Mouse (Mus musculus) layer of hippocampus, adult 2 months (tissue): ENCODE data around the gene Flrt1. TPM values are rescaled to one million over a fixed set of nuclear protein-coding genes. Genes with fewer than 3 reads are reported as not detected.
"Not testable (repeated sequence)": the region's sequence is repeated elsewhere in the genome, so short reads cannot be mapped to it uniquely, and the experiment has no call there.

Experiments used
- DNase-seq, 2 experiments: peaks; one replicate each; pipeline ENCODE4 v3.0.0; 2022; ENCODE audit warnings: low spot score in 2 of 2
- H3K27ac ChIP-seq: fragments of 200-600 bp; 2 replicates; pipeline ENCODE4 v1.8.1; 2022
- H3K4me3 ChIP-seq: fragments of 200-600 bp; 2 replicates; pipeline ENCODE4 v1.8.1; 2022; ENCODE audit warnings: mild to moderate bottlenecking
- CTCF ChIP-seq: fragments of 200-600 bp; conservative IDR thresholded peaks from 2 replicates; pipeline ENCODE4 v1.8.1; 2022; ENCODE audit warnings: antibody characterized with exemption, mild to moderate bottlenecking, moderate library complexity
- total RNA-seq, 2 experiments: library from RNA; stranded (reverse); gene quantifications; 2 replicates each; pipeline ENCODE4 v1.2.3; 2021

Flrt1 gene
- total RNA-seq, 2 experiments from 2014 or later, result 17.9 to 19.5 TPM

GRCm38 (mm10) chr19:7054772-7055171 lies 50.8 kb downstream of the Flrt1 start:
- no peak for TF ChIP-seq CTCF
- H3K4me3 ChIP-seq, result no peak overlapping the region
- no peak overlapping the region for H3K27ac ChIP-seq
- no peak for DNase-seq

GRCm38 (mm10) chr19:7053382-7053781 lies 52.1 kb downstream of the Flrt1 start:
- DNase-seq, H3K4me3 ChIP-seq, H3K27ac ChIP-seq: not testable (repeated sequence)

- H3K4me3 ChIP-seq, result no peak overlapping the region
- no peak for DNase-seq
- TF ChIP-seq CTCF, result no peak
- H3K27ac ChIP-seq, result 0 out of 2 replicates have a peak overlapping the region, but pooled peaks have one; percentile 14
Measured at GRCm38 (mm10) chr19:7044706-7045105, 60.8 kb downstream of the Flrt1 start.

GRCm38 (mm10) chr19:7044279-7044678 lies 61.2 kb downstream of the Flrt1 start:
- Histone ChIP-seq H3K4me3 (no peak overlapping the region), H3K27ac (no peak overlapping the region; the same call in 1 of the 2 replicates)
- DNase-seq, result no peak
- TF ChIP-seq CTCF, result no peak

Other genes starting within 250 kb of the Flrt1 start
- 10 to 100 TPM; 14.6 to 15.7 TPM for gene Ccdc88b, start 247.5 kb downstream of the Flrt1 start, total RNA-seq
- gene Trmt112, start 196.0 kb downstream of the Flrt1 start, total RNA-seq, result 10 to 100 TPM; 48.4 to 49.3 TPM
- gene Prdx5, start 195.6 kb downstream of the Flrt1 start, total RNA-seq, result 100 to 1,000 TPM; 361 to 395 TPM
- gene Esrra, start 183.9 kb downstream of the Flrt1 start, total RNA-seq, result 10 to 100 TPM; 56.9 to 63.4 TPM
- gene Catsperz, start 180.3 kb downstream of the Flrt1 start, total RNA-seq, result 10 to 100 TPM; 10.8 to 12.5 TPM
- gene Kcnk4, start 171.2 kb downstream of the Flrt1 start, total RNA-seq, result 10 to 100 TPM; 15.3 to 18.2 TPM
- 10 to 100 TPM; 43.1 to 43.8 TPM for gene Bad, start 163.9 kb downstream of the Flrt1 start, total RNA-seq
- 100 to 1,000 TPM in 1 of 2 experiments, 10 to 100 TPM in 1; 100.0 to 105 TPM for gene Gpr137, start 163.2 kb downstream of the Flrt1 start, total RNA-seq
- 10 to 100 TPM; 68.2 to 71.4 TPM for gene Ppp1r14b, start 130.8 kb downstream of the Flrt1 start, total RNA-seq
- gene Plcb3, start 129.3 kb downstream of the Flrt1 start, total RNA-seq, result 10 to 100 TPM; 14.8 to 17.4 TPM
- gene Fkbp2, start 125.2 kb downstream of the Flrt1 start, total RNA-seq, result 10 to 100 TPM; 81.1 to 83.7 TPM
- 10 to 100 TPM; 85.2 to 88.0 TPM for gene Vegfb, start 118.1 kb downstream of the Flrt1 start, total RNA-seq
- gene Dnajc4, start 113.2 kb downstream of the Flrt1 start, total RNA-seq, result 10 to 100 TPM; 26.1 to 27.6 TPM
- gene Nudt22, start 109.6 kb downstream of the Flrt1 start, total RNA-seq, result 10 to 100 TPM; 13.2 to 15.5 TPM
- 10 to 100 TPM; 17.4 to 19.2 TPM for gene Trpt1, start 109.6 kb downstream of the Flrt1 start, total RNA-seq
- 1 to 10 TPM; 3.6 to 5.0 TPM for gene Fermt3, start 86.3 kb downstream of the Flrt1 start, total RNA-seq
- 100 to 1,000 TPM; 179 to 195 TPM for gene Stip1, start 65.8 kb downstream of the Flrt1 start, total RNA-seq
- gene Macrod1, start 48.9 kb downstream of the Flrt1 start, total RNA-seq, result 10 to 100 TPM; 20.3 to 22.4 TPM
- gene Otub1, start 100.6 kb upstream of the Flrt1 start, total RNA-seq, result 100 to 1,000 TPM; 299 TPM
- gene Cox8a, start 111.9 kb upstream of the Flrt1 start, total RNA-seq, result 1,000 to 10,000 TPM in 1 of 2 experiments, 100 to 1,000 TPM in 1; 959 to 1,016 TPM
- 10 to 100 TPM; 34.2 to 38.1 TPM for gene Naa40, start 135.5 kb upstream of the Flrt1 start, total RNA-seq
- 10 to 100 TPM; 17.0 to 18.2 TPM for gene Rcor2, start 161.6 kb upstream of the Flrt1 start, total RNA-seq
- gene Mark2, start 236.1 kb upstream of the Flrt1 start, total RNA-seq, result 100 to 1,000 TPM; 119 to 127 TPM